Mouse (Mus musculus) CH12.LX (cell line): Measurements from ENCODE around the gene Zfp956. TPM values are rescaled to one million over a fixed set of nuclear protein-coding genes. Genes with fewer than 3 reads are reported as not detected.

Experiments used
- DNase-seq: peaks from one replicate; pipeline ENCODE4 v3.0.0-alpha.2; 2013; ENCODE audit errors: extremely low read depth
- H3K27ac ChIP-seq: 2 replicates; pipeline ENCODE4 v1.5.1; 2012; ENCODE audit warnings: low read depth, mild to moderate bottlenecking, control low read depth, moderate library complexity; ENCODE audit not compliant: insufficient read depth
- H3K27me3 ChIP-seq: replicated peaks from 2 replicates; pipeline ENCODE3; 2012; ENCODE audit warnings: inconsistent platforms
- H3K36me3 ChIP-seq, 2 experiments: replicated peaks in 1 of 2; 2 replicates each; pipeline versions ENCODE3 to v1.6.1; 2012; ENCODE audit warnings: inconsistent platforms in 1 of 2, low read length in 1 of 2, mild to moderate bottlenecking in 1 of 2, mixed read lengths in 1 of 2, moderate library complexity in 1 of 2; ENCODE audit not compliant: control insufficient read depth in 1 of 2, insufficient read depth in 1 of 2
- H3K4me1 ChIP-seq, 2 experiments: 2 replicates each; pipeline ENCODE4 v1.6.1; 2012; ENCODE audit warnings: inconsistent platforms in 1 of 2, moderate library complexity in 1 of 2; ENCODE audit not compliant: insufficient read depth in 2 of 2, control insufficient read depth in 1 of 2
- H3K4me2 ChIP-seq: 2 replicates; pipeline ENCODE4 v1.6.1; 2012; ENCODE audit warnings: low read depth, mild to moderate bottlenecking, control low read depth; ENCODE audit not compliant: poor library complexity, insufficient read depth, severe bottlenecking
- H3K4me3 ChIP-seq, 3 experiments: fragments of 150-350 bp in 1 of 3; sonication (generic) in 1 of 3; replicated peaks in 1 of 3; 2 replicates each; pipeline versions ENCODE3 to v1.5.1; 2011 to 2012; ENCODE audit warnings: low read depth in 2 of 3, low read length in 2 of 3, mild to moderate bottlenecking in 2 of 3, moderate library complexity in 2 of 3, control low read depth in 1 of 3, improper control_type of control experiment in 1 of 3, inconsistent platforms in 1 of 3, mixed read lengths in 1 of 3; ENCODE audit not compliant: poor library complexity in 1 of 3
- H3K79me2 ChIP-seq: replicated peaks from 2 replicates; pipeline ENCODE4 v1.6.1; 2012; ENCODE audit warnings: mild to moderate bottlenecking, moderate library complexity; ENCODE audit not compliant: control insufficient read depth, poor library complexity, insufficient read depth, severe bottlenecking; ENCODE audit errors: extremely low read depth
- H3K9ac ChIP-seq: 2 replicates; pipeline ENCODE4 v1.6.1; 2012; ENCODE audit warnings: low read depth, mild to moderate bottlenecking, control low read depth, moderate library complexity; ENCODE audit not compliant: insufficient read depth
- H3K9me3 ChIP-seq: replicated peaks from 2 replicates; pipeline ENCODE3; 2012; ENCODE audit warnings: low read length, inconsistent platforms, mixed read lengths
- BHLHE40 ChIP-seq: IDR thresholded peaks from 2 replicates; pipeline ENCODE4 v1.6.1; 2011; ENCODE audit warnings: mild to moderate bottlenecking, low read depth, low read length, improper control_type of control experiment
- CHD1 ChIP-seq: IDR thresholded peaks from 2 replicates; pipeline ENCODE4 v1.6.1; 2012; ENCODE audit warnings: low read depth, low read length, improper control_type of control experiment, inconsistent platforms
- CHD2 ChIP-seq: IDR thresholded peaks from 2 replicates; pipeline ENCODE4 v1.6.1; 2011; ENCODE audit warnings: low read length, improper control_type of control experiment
- CTCF ChIP-seq, 2 experiments: IDR thresholded peaks in 1 of 2; conservative IDR thresholded peaks in 1 of 2; 2 replicates each; pipeline ENCODE4 v1.5.1; 2011 to 2012; ENCODE audit warnings: low read depth in 2 of 2, low read length in 2 of 2, improper control_type of control experiment in 1 of 2, inconsistent platforms in 1 of 2, mild to moderate bottlenecking in 1 of 2, moderate library complexity in 1 of 2
- E2F4 ChIP-seq: IDR thresholded peaks from 2 replicates; pipeline ENCODE4 v1.6.1; 2011; ENCODE audit warnings: low read depth, low read length, improper control_type of control experiment; ENCODE audit not compliant: insufficient replicate concordance
- ELF1 ChIP-seq: IDR thresholded peaks from 2 replicates; pipeline ENCODE4 v1.6.1; 2014; ENCODE audit warnings: low read depth, mild to moderate bottlenecking, inconsistent platforms, low read length, improper control_type of control experiment
- EP300 ChIP-seq: IDR thresholded peaks from 2 replicates; pipeline ENCODE4 v1.6.1; 2011; ENCODE audit warnings: low read length, improper control_type of control experiment
- ETS1 ChIP-seq: conservative IDR thresholded peaks from 2 replicates; pipeline ENCODE4 v1.6.1; 2012; ENCODE audit warnings: low read depth, mild to moderate bottlenecking, inconsistent platforms, low read length, improper control_type of control experiment, moderate library complexity
- GABPA ChIP-seq: IDR thresholded peaks from 2 replicates; pipeline ENCODE4 v1.6.1; 2012; ENCODE audit warnings: low read depth, low read length, improper control_type of control experiment, inconsistent platforms; ENCODE audit not compliant: insufficient replicate concordance
- HCFC1 ChIP-seq: IDR thresholded peaks from 2 replicates; pipeline ENCODE4 v1.6.1; 2012; ENCODE audit warnings: low read depth, mild to moderate bottlenecking, inconsistent platforms, low read length, improper control_type of control experiment
- IRF4 ChIP-seq: IDR thresholded peaks from 2 replicates; pipeline ENCODE4 v1.6.1; 2014; ENCODE audit warnings: low read depth, mild to moderate bottlenecking, inconsistent platforms, low read length, improper control_type of control experiment
- JUN ChIP-seq: IDR thresholded peaks from 2 replicates; pipeline ENCODE4 v1.6.1; 2011; ENCODE audit warnings: low read depth, mild to moderate bottlenecking, low read length, improper control_type of control experiment, moderate library complexity; ENCODE audit not compliant: insufficient read depth
- JUND ChIP-seq: conservative IDR thresholded peaks from 2 replicates; pipeline ENCODE4 v1.6.1; 2011; ENCODE audit warnings: low read depth, low read length, improper control_type of control experiment
- KAT2A ChIP-seq: IDR thresholded peaks from 2 replicates; pipeline ENCODE4 v1.6.1; 2012; ENCODE audit warnings: low read length, improper control_type of control experiment, inconsistent platforms; ENCODE audit not compliant: insufficient replicate concordance
- MAFK ChIP-seq: IDR thresholded peaks from 2 replicates; pipeline ENCODE4 v1.6.1; 2011; ENCODE audit warnings: low read length, improper control_type of control experiment; ENCODE audit not compliant: insufficient replicate concordance
- MAX ChIP-seq: IDR thresholded peaks from 2 replicates; pipeline ENCODE4 v1.6.1; 2011; ENCODE audit warnings: low read length, improper control_type of control experiment
- MAZ ChIP-seq: IDR thresholded peaks from 2 replicates; pipeline ENCODE4 v1.6.1; 2012; ENCODE audit warnings: low read depth, mild to moderate bottlenecking, inconsistent platforms, low read length, improper control_type of control experiment, moderate library complexity
- MEF2A ChIP-seq: IDR thresholded peaks from 2 replicates; pipeline ENCODE4 v1.6.1; 2014; ENCODE audit warnings: low read depth, mild to moderate bottlenecking, inconsistent platforms, low read length, improper control_type of control experiment, borderline replicate concordance
- MXI1 ChIP-seq: IDR thresholded peaks from 2 replicates; pipeline ENCODE4 v1.6.1; 2011; ENCODE audit warnings: mild to moderate bottlenecking, low read depth, low read length, improper control_type of control experiment
- MYC ChIP-seq: IDR thresholded peaks from 2 replicates; pipeline ENCODE4 v1.6.1; 2011; ENCODE audit warnings: low read depth, mild to moderate bottlenecking, improper control_type of control experiment, low read length
- NELFE ChIP-seq: IDR thresholded peaks from 2 replicates; pipeline ENCODE4 v1.6.1; 2011; ENCODE audit warnings: low read depth, low read length, improper control_type of control experiment
- NRF1 ChIP-seq: IDR thresholded peaks from 2 replicates; pipeline ENCODE4 v1.6.1; 2014; ENCODE audit warnings: low read depth, mild to moderate bottlenecking, inconsistent platforms, low read length, improper control_type of control experiment, moderate library complexity
- PAX5 ChIP-seq: IDR thresholded peaks from 2 replicates; pipeline ENCODE4 v1.6.1; 2012; ENCODE audit warnings: low read length, inconsistent platforms, mixed read lengths
- POLR2A ChIP-seq: IDR thresholded peaks from 2 replicates; pipeline ENCODE4 v1.6.1; 2011; ENCODE audit warnings: low read depth, mild to moderate bottlenecking, improper control_type of control experiment, low read length
- POLR2AphosphoS2 ChIP-seq: IDR thresholded peaks from 2 replicates; pipeline ENCODE4 v1.6.1; 2011; ENCODE audit warnings: low read depth, low read length, improper control_type of control experiment
- RAD21 ChIP-seq: IDR thresholded peaks from 2 replicates; pipeline ENCODE4 v1.6.1; 2011; ENCODE audit warnings: low read depth, mild to moderate bottlenecking, low read length, improper control_type of control experiment, moderate library complexity
- RCOR1 ChIP-seq: conservative IDR thresholded peaks from 2 replicates; pipeline ENCODE4 v1.6.1; 2012; ENCODE audit warnings: low read depth, mild to moderate bottlenecking, inconsistent platforms, low read length, improper control_type of control experiment
- SIN3A ChIP-seq: IDR thresholded peaks from 2 replicates; pipeline ENCODE4 v1.6.1; 2012; ENCODE audit warnings: low read length, improper control_type of control experiment, inconsistent platforms
- SMC3 ChIP-seq: IDR thresholded peaks from 2 replicates; pipeline ENCODE4 v1.6.1; 2011; ENCODE audit warnings: low read depth, low read length, improper control_type of control experiment
- TBP ChIP-seq: conservative IDR thresholded peaks from 2 replicates; pipeline ENCODE4 v1.6.1; 2011; ENCODE audit warnings: low read depth, low read length, improper control_type of control experiment
- TCF12 ChIP-seq: IDR thresholded peaks from 2 replicates; pipeline ENCODE4 v1.6.1; 2014; ENCODE audit warnings: low read depth, mild to moderate bottlenecking, inconsistent platforms, low read length, improper control_type of control experiment
- UBTF ChIP-seq: IDR thresholded peaks from 2 replicates; pipeline ENCODE4 v1.6.1; 2012; ENCODE audit warnings: low read depth, mild to moderate bottlenecking, inconsistent platforms, low read length, improper control_type of control experiment, moderate library complexity
- USF1 ChIP-seq: IDR thresholded peaks from 2 replicates; pipeline ENCODE4 v1.6.1; 2014; ENCODE audit warnings: low read depth, mild to moderate bottlenecking, inconsistent platforms, low read length, improper control_type of control experiment
- USF2 ChIP-seq: conservative IDR thresholded peaks from 2 replicates; pipeline ENCODE4 v1.6.1; 2011; ENCODE audit warnings: low read depth, low read length, improper control_type of control experiment
- ZC3H11A ChIP-seq: IDR thresholded peaks from 2 replicates; pipeline ENCODE4 v1.6.1; 2012; ENCODE audit warnings: low read depth, mild to moderate bottlenecking, inconsistent platforms, low read length, improper control_type of control experiment
- ZKSCAN1 ChIP-seq: IDR thresholded peaks from 2 replicates; pipeline ENCODE4 v1.6.1; 2012; ENCODE audit warnings: low read depth, inconsistent platforms, low read length, improper control_type of control experiment, borderline replicate concordance
- ZMIZ1 ChIP-seq: IDR thresholded peaks from 2 replicates; pipeline ENCODE4 v1.6.1; 2012; ENCODE audit warnings: low read depth, mild to moderate bottlenecking, inconsistent platforms, low read length, improper control_type of control experiment
- ZNF384 ChIP-seq: IDR thresholded peaks from 2 replicates; pipeline ENCODE4 v1.6.1; 2012; ENCODE audit warnings: low read depth, low read length, improper control_type of control experiment, inconsistent platforms
- dilution Hi-C: fragments of 300-500 bp; cut with MboI; formaldehyde crosslinking; loops from 2 replicates; pipeline ENCODE4 v1.14.3; 2020; ENCODE audit warnings: low sequenced_read_pairs; ENCODE audit not compliant: extremely low pct_unique_long_range_greater_than_20kb, extremely low pct_ligation_motif_present
- in situ Hi-C: fragments of 300-500 bp; cut with MboI; formaldehyde crosslinking; loops from 3 replicates; pipeline ENCODE4 v1.14.3; 2019; ENCODE audit warnings: low sequenced_read_pairs, low pct_ligation_motif_present, low pct_unique_long_range_greater_than_20kb, mixed read lengths
- polyA plus RNA-seq: library from polyadenylated mRNA; unstranded; fragments of >175 nt; gene quantifications from 2 replicates; pipeline ENCODE4 v1.2.1, GENCODE M21; 2012; ENCODE audit warnings: low read depth; ENCODE audit not compliant: insufficient read length
- total RNA-seq, 2 experiments: library from RNA; depleted of rRNA; stranded (reverse); fragments of 300-350 nt in 1 of 2; fragments of >200 nt in 1 of 2; gene quantifications; 2 replicates each; pipeline ENCODE4 v1.2.3; 2012 to 2014

Zfp956 gene
- total RNA-seq (2012; rRNA removed) (10.5 and 11.5 TPM in 2 replicates), total RNA-seq (2014; rRNA removed) (7.8 and 9.0 TPM in 2 replicates), polyA plus RNA-seq (7.9 and 9.2 TPM in 2 replicates)

GRCm38 (mm10) chr6:47953191-47953726 lies at the start of gene Zfp956:
Zfp956 (plus strand) TSS chr6:47953390.
- H3K9me3 ChIP-seq, result no peaks in the 10 kb centered on the region
- peak within 1 kb of the TSS; percentile 99 for H3K9ac ChIP-seq
- no peaks in the 10 kb centered on the region for H3K27me3 ChIP-seq
- H3K36me3 ChIP-seq, result peaks cover 40 to 64% of the 10 kb centered on the region in 2 experiments
- in situ Hi-C loops, result no loop called here
- peaks cover 8 to 40% of the 10 kb centered on the region in 2 experiments; a peak in 3 of 4 replicates for H3K4me1 ChIP-seq
- dilution Hi-C loops, result no loop called here
- peak within 1 kb of the TSS; percentile 81 for H3K4me2 ChIP-seq
- DNase-seq, result peak; percentile 92
- peak within 1 kb of the TSS; percentile 72 to 89 (median 84) for H3K4me3 ChIP-seq
- H3K79me2 ChIP-seq, result no peaks in the 10 kb centered on the region; the same call in 1 of the 2 replicates
- no peak for TF ChIP-seq RAD21
- no peak for TF ChIP-seq E2F4
- no peak for TF ChIP-seq GABPA
- TF ChIP-seq SIN3A, result peak; percentile 70; the same call in 1 of the 2 replicates
- TF ChIP-seq PAX5, result no peak
- TF ChIP-seq NELFE, result 0 out of 2 replicates have a peak, but pooled peaks have one; percentile 36
- no peak for TF ChIP-seq IRF4
- TF ChIP-seq MEF2A, result no peak
- peak; percentile 44 for TF ChIP-seq ELF1
- no peak for TF ChIP-seq KAT2A
- TF ChIP-seq UBTF, result no peak
- TF ChIP-seq JUND, result no peak
- no peak for TF ChIP-seq MAZ
- TF ChIP-seq MAX, result no peak
- TF ChIP-seq HCFC1, result no peak
- no peak for TF ChIP-seq MAFK
- no peak for TF ChIP-seq JUN
- peak; percentile 44; the same call in 1 of the 2 replicates for TF ChIP-seq NRF1
- no peak for TF ChIP-seq EP300
- TF ChIP-seq CHD2, result no peak; the same call in 1 of the 2 replicates
- TF ChIP-seq RCOR1, result no peak
- TF ChIP-seq USF2, result no peak; the same call in 1 of the 2 replicates
- TF ChIP-seq ZNF384, result no peak
- no peak; the same call in none of the 2 replicates for TF ChIP-seq ZMIZ1
- TF ChIP-seq USF1, result peak; percentile 29; the same call in 1 of the 2 replicates
- TF ChIP-seq ZC3H11A, result no peak
- TF ChIP-seq TBP, result peak; percentile 61; the same call in 1 of the 2 replicates
- peak; percentile 98 for TF ChIP-seq POLR2AphosphoS2
- peak; percentile 47 for TF ChIP-seq TCF12
- TF ChIP-seq POLR2A, result peak; percentile 79
- no peak for TF ChIP-seq ZKSCAN1
- no peak for TF ChIP-seq CHD1
- TF ChIP-seq MYC, result 0 out of 2 replicates have a peak, but pooled peaks have one; percentile 43
- peak; percentile 56; the same call in 1 of the 2 replicates for TF ChIP-seq MXI1
- TF ChIP-seq BHLHE40, result no peak
- no peak for TF ChIP-seq ETS1
- TF ChIP-seq CTCF (conservative IDR thresholded peaks at IDR 0.05 in 1 of 2, IDR thresholded peaks at IDR 0.05 in 1 of 2; ENCODE audit: low read depth in 2 of 2, low read length in 2 of 2), result no peak
- TF ChIP-seq SMC3, result no peak
- TF ChIP-seq, all 38 proteins: peak for 11
- peak within 1 kb of the TSS; percentile 39; the same call in 1 of the 2 replicates for H3K27ac ChIP-seq
